Mouse (Mus musculus) spleen, adult 2 months (tissue): ENCODE measurements around the gene Ppox.

Experiments used
- CTCF ChIP-seq: fragments of 200-500 bp; IDR thresholded peaks from 2 replicates; pipeline ENCODE4 v1.5.1; 2011; ENCODE audit warnings: mild to moderate bottlenecking, inconsistent platforms; ENCODE audit not compliant: insufficient read depth, insufficient read length, insufficient replicate concordance; ENCODE audit errors: extremely low read depth
- POLR2A ChIP-seq: fragments of 200-500 bp; IDR thresholded peaks from 2 replicates; pipeline ENCODE4 v1.6.1; 2011; ENCODE audit warnings: low read depth, low read length, inconsistent platforms

GRCm38 (mm10) chr1:171240911-171241310, 40.1 kb downstream of the Ppox start:
- no peak for TF ChIP-seq CTCF
- TF ChIP-seq POLR2A, result no peak
